Mouse (Mus musculus) kidney, adult 8-10 months (tissue): ENCODE results near the gene Tmem106c.

ENCODE experiments used
- DNase-seq, 2 experiments: peaks; one replicate each; pipeline ENCODE4 v3.0.0; 2022

Gene Tmem106c

DNA sequence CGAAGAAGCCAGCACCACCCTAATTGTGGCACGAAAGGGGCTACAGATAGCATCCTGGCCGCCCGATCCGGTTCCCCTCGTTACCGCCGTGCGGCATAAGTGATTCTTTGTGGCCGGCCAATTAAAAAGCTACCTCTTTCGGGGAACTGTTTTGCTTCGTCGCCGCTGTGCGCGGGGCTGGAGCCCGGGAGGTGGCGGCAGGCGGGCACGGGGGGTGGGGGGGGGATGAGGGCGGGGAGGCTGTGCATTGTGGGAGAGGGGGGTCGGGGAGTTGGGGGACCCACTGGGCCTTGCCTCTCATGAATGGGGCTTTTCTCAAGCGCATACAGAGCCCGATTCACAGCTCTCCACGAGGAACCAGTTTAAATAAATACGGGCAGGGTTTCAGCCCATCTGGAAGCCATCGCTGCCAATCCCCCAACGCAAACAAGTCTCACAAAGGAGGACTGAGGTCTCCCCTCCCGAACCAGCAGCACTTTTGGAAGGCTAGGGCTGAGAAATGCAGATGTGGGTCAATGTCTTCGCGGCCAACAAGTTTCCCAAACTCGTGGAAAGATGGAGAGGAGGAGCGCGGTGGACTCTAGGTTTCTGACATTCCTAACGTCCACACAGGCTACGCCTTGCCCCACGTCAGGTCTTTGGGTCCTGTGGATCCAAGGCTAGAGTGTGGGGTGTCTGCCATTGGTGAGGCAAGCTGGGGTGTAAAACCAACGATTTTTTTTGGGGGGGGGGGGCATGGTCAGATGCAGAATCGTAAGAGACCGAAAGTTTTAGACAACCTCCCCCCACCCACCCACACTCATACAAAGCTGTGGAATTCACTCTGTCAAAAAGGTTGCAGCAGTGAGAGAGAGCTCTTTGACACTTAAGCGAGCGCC is 38.4 kb downstream of the Tmem106c start:
- no peak for DNase-seq

DNA sequence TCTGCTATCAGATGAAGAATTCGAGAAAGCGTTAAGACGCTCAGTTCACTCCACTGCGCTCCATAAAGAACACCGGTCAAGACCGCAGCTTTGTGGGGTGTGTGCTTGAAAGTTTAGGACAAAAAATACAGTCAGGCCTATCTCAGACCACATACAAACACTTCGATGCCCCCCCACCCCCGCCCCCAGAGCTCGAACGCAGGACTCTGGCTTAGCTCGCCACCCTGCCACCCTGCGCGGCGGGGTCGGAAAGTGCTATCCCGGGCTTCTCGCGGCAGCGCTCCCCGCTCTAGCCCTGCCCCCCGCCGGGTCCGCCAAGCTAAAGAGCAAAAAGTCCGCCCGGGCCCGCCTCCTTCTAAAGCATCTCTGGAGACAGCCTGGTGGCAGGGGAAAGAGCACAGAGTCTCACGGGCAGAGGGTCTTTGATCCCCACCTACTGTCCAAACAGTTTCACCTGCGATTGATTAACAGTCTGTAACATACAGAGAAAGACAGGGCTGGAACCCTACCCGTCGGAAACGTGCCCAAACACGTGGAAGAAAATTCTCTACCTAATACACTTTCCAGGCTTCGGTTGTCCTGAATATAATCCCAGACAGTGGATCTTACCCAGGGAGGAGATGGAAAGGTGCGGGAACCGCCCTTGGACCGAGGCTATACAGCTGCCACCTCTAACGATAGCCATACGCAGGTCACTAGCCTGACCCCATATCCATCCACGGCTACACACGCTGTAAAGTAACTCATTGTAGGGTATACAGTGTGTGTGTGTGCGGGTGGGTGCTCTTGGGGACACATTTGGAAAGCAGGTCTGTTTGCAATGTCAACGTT is 39.2 kb downstream of the Tmem106c start:
- no peak for DNase-seq

DNA sequence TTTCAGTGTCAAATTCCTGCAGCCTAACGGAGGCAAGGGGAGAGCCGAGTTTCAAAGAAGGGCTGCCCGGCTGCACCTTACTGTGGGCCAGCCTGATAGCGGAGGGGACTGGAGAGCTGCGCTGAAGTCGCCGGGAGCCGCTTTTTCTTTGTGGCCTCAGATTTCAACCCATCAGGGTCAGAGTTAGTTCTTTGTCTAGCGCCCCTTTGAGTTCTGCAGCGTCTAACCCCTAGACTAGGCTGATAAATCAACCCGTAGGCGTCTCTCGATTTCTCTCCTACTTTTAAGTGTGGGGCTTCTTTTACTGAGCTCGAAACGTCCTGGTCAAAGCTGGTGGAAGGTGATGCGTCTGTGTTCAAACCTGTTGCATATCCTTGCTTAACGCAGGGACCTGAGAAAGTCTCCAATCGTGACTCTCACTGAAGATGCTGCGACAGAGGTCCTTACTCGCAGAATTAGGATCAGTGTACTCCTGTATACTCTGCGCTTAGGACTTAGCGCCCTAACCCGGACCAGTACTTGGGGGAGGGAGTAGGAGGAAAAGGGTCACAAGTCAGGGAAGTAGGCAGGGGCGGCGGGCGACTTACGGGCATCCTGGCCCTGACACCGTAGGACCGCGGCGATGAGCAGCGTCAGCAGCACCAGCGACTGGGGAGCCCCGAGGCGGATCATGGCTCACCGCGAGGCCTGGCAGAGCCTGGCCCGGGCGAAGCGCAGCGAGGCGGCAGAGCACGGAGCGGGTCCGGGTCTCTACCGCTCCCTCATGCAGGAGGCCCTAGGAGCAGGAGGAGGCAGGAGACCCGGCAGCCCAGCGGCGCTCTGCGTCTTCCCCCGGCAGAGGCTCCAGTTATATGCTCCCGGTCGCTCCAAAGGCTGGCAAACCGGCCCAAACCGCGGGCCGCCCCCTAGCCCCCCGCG is 40.1 kb downstream of the Tmem106c start, which contains the start of gene Col2a1:
Col2a1 (minus strand) TSS at position 874 of the 918 bp plus-strand sequence.
- DNase-seq = no peak

DNA sequence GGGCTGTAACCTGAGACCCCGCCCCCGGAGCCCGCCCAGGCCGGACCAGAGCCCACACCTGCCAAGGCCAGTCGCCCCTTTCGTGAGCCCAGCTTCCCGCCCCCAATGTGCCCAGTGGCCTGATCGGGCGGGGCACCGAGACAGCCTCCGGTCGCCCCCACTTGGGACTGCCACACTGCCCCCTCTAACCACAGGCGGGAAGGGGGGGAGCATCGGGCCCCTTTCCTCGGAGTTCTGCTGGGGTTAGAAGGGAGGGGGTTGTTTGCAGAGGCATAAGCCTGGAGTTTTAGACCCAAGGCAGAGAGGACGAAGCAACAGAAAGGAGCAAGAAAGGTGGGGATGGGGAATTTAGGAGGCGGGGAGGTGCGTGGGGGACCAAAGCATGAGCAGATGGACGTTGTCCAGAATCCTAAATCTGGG is 40.8 kb downstream of the Tmem106c start:
- no peak for DNase-seq

DNA sequence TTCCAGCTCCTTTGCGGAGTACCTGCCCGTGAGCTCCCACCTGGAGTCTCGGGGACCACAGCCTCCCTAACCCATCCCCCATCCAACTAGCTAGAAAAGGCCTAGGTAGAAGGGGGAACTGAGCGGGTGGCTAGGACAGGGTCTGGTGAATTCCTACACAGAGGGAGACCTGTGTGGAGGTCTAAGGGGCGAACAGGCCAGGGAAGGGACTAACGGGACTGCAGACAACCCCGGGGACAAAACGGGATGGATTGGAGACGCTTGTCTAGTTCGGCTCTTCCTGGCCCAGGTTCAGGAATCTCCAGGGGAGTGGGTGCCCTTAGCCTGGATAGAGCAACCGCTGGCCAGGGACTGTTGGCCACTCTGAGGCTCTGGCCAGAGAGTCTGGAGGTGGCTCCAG is 41.2 kb downstream of the Tmem106c start:
- no peak for DNase-seq

DNA sequence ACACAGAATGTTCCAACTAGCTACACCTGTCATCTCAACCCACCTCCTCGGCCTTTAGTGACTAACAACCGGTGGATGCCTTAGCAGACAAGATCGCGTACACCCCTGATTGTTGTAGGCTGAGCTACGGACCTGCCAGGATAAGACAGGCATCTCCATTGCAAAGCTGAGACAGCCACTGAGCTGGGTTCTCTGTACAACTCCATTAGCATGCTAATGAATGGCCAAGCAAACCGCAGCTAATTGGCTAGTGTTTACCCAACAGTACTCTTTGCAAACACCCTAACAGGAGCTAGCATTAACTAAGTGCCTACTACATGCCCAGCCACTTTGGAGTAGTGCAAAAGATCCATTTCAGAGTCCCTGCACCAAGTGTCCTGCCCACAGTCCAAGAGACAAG is 48.8 kb downstream of the Tmem106c start:
- DNase-seq = no peak

DNA sequence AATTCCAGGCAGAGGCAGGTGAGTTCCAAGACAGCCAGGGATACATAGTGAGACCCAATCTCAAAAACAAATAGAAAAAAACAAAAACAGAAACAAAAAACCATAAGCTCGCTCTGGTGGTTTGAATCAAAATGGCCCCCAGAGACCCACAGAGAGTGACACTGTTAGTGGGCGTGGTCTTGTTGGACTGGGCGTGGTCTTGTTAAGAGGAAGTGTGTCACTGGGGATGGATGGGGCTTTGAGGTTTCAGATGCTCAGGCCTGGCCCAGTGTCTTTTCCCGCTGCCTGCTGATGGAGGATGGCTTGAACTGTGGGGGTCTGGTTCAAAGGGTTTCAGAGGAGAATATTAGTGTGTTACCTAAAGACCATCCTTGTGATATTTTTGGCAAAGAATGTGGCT is 53.9 kb downstream of the Tmem106c start:
- DNase-seq = no peak

DNA sequence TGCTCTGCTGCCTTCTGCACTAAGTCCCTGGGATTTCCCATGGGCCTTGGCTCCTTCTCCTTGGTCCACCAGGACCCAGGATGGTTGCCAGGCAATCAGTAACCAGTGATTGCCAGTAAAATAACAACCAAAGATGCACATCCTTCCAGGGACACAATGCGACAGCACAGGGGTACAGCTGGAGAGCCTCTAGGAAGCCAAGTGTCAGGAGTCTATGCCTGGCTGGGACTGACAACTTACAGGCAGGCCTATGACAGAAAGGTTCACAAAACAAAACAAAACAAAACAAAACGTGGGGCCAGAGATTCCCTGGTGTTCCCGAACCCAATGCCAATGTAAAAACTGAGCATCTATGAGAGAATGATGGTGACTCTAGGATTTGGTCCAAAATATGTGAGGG is 55.0 kb downstream of the Tmem106c start:
- no peak for DNase-seq
